Mouse (Mus musculus) left cerebral cortex, postnatal 25 days (tissue): ENCODE data around the gene Fbxl4. TPM values are rescaled to one million over a fixed set of nuclear protein-coding genes. Genes with fewer than 3 reads are reported as not detected.
"Not testable (repeated sequence)": the region's sequence is repeated elsewhere in the genome, so short reads cannot be mapped to it uniquely, and the experiment has no call there.

Source experiments
- DNase-seq, 2 experiments: peaks; one replicate each; pipeline ENCODE4 v3.0.0; 2022; ENCODE audit warnings: low spot score in 2 of 2, mixed read lengths in 1 of 2
- intact Hi-C: fragments of 180-260 bp; cut with DNase I; formaldehyde crosslinking; loops from one replicate; pipeline ENCODE4 v1.15.1; 2025
- total RNA-seq, 2 experiments: library from RNA; stranded (reverse); gene quantifications; 2 replicates each; pipeline ENCODE4 v1.2.3; 2021

The Fbxl4 gene
- total RNA-seq, result 10 to 100 TPM; 14.4 to 16.7 TPM

- DNase-seq, result peak; percentile 86
- intact Hi-C loops, result loop anchor here (5.0 kb wide), 1 partner anchor 120 kb away; no protein-coding TSS in a partner anchor
Measured at GRCm38 (mm10) chr4:22357266-22357930, at the start of gene Fbxl4. TSS of gene Fbxl4 (plus strand) at chr4:22357543.

GRCm38 (mm10) chr4:22314564-22314963, 42.8 kb upstream of the Fbxl4 start:
- intact Hi-C loops, result no loop called here
- no peak for DNase-seq

GRCm38 (mm10) chr4:22342816-22343573, 14.3 kb upstream of the Fbxl4 start:
- no peak for DNase-seq
- intact Hi-C loops, result no loop called here

- intact Hi-C loops, result not testable (repeated sequence)
Measured at GRCm38 (mm10) chr4:22349086-22349485, 8.3 kb upstream of the Fbxl4 start.

GRCm38 (mm10) chr4:22357931-22358300, 573 bp downstream of the Fbxl4 start:
- DNase-seq, result no peak
- intact Hi-C loops, result loop anchor here (5.0 kb wide), 1 partner anchor 119 kb away; no protein-coding TSS in a partner anchor

More at GRCm38 (mm10) chr4:22349086-22349485, 8.3 kb upstream of the Fbxl4 start:
- not testable (repeated sequence) for DNase-seq

DNA sequence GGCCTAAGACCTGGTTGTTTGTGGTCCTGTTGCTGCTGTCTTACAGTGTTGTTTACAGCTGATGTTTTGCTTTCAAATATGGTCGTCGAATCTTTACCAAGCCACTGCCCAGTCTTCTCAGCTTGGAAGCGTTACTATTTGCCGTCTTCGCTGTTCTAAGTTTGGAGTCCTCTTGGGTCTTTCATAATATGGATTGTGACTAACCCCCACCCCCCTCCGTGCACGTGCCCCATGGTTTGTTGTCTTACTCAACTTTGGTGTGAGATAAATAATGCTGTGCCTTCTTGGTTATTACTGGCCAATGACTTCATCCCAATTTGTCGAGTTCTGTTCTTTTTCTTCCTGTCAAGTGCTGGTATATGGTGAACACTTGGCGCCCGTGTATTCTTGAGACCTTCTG, 1.1 kb downstream of the Fbxl4 start:
- intact Hi-C loops, result loop anchor here (5.0 kb wide), 1 partner anchor 119 kb away; no protein-coding TSS in a partner anchor

DNA sequence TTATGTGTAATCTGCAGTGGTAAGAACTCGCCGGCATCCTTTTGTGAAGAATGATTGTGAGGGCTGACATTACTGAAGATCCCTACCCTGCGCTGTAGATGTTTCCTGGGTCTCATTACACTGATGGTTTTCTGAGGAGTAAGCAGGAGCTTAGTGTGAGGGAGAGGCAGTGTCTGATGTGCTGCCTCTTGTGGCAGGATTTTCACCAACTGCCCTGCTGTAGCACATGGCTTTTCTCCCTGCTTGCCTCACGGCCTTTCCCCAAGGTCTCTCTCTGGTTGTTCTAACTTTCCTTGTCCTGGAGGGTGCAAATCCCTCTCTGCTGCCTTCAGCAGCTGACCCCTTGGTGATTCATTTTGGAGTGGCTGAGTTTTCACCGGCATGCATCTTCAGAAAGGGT, 10.0 kb downstream of the Fbxl4 start:
- intact Hi-C loops, result loop anchor here (5.0 kb wide), 1 partner anchor 65 kb away; no protein-coding TSS in a partner anchor
- no peak for DNase-seq

More for the DNA sequence above, 1.1 kb downstream of the Fbxl4 start:
- no peak for DNase-seq

GRCm38 (mm10) chr4:22378516-22378915, 21.2 kb downstream of the Fbxl4 start:
- no peak for DNase-seq
- intact Hi-C loops, result no loop called here

DNA sequence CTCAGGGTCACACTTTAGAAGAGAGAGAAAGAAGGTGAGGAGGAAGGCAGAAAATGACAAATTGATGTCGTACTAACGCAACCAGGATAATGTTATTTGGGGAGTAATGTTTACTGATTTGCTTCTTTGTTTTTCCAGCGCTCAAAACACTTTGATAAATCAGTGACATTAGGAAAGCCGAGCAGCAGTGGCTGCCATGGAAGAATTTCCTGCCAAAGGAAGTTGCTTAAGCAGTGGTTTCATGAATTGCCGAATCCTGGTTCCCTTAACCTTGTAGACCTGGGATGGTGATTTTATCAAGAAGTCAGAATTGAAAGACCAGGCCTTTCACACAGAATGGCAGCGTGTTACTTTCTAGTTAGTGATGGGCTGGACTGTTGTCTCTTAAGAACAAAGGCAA, 23.3 kb downstream of the Fbxl4 start:
- no peak for DNase-seq
- intact Hi-C loops, result no loop called here

DNA sequence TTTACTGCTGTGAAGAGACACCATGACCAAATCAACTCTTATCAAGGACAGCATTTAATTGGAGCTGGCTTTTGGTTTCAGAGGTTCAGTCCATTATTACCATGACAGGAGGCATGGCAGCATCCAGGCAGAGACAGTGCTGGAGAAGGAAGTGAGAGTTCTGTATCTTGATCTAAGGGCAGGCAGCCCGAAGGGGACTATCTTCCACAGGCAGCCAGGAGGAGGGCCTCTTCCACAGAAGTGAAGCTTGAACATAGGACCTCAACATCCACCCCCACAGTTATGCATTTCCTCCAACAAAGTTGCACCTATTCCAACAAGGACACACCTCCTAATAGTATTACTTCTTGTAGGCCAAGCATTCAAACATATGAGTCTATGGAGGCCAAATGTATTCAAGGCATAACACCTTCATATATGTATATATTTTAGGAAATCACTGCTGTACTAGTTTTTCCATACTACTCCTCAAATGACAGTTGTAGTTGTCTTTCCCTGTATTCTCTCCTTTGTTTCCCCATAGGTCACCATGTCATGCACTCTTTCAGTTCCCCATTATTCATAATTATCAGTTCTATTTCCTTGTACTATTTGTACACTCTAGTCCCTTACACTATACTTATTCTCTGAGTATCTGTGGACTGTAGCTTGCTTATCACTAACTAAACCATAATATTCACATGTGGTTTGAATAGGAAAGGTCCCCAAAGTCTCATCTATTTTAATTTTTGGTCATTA, 26.4 kb downstream of the Fbxl4 start:
- intact Hi-C loops, result no loop called here
- DNase-seq, result no peak

- intact Hi-C loops, result no loop called here
- DNase-seq, result no peak
Measured at GRCm38 (mm10) chr4:22390045-22390444, 32.7 kb downstream of the Fbxl4 start.

GRCm38 (mm10) chr4:22392777-22393473, 35.6 kb downstream of the Fbxl4 start:
- DNase-seq, result peak in 1 of 2 experiments; percentile 33
- intact Hi-C loops, result no loop called here

DNA sequence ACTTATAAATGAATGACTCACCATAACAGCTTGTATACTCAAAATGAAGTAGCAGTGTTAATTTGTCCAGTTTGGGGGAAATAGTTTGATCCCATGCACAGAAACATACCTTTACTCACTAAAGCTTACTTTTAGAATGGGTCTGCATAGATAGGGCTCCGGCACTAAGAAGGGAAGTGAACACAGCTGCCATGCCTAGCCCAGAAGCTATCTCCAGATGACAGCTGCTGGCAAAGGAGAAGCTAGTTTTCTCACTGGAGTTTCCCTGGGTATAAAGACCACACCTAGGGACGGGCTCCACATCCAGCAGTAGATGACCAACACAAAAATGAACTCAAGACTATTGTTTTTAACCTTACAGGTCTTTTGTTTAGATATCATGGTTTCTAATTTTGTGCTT, 38.1 kb downstream of the Fbxl4 start:
- intact Hi-C loops, result no loop called here

GRCm38 (mm10) chr4:22396484-22397000, 39.2 kb downstream of the Fbxl4 start:
- DNase-seq, result no peak

More for the DNA sequence above, 38.1 kb downstream of the Fbxl4 start:
- DNase-seq, result no peak

DNA sequence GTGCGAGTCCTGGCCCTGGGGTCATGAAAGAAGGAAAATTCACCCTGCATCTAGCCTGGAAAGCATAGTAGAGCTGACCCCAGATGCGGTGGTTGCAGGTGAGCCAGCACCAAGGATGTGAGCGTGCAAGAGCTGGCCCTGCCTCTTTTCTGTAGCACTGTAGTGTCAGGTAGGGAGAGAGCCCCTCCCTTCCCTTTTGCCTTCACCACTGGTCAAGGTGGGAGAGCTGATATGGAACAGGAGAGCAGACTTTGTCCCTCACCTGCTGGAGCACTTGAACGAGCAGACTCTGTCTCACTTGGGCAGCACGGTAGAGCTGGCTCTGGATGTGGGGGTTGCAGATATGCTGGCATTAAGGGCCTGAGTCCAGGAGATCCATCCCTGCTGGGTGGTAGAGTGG, 39.7 kb downstream of the Fbxl4 start:
- intact Hi-C loops, result no loop called here
- no peak for DNase-seq

More at GRCm38 (mm10) chr4:22396484-22397000, 39.2 kb downstream of the Fbxl4 start:
- intact Hi-C loops, result no loop called here

GRCm38 (mm10) chr4:22402032-22402431, 44.7 kb downstream of the Fbxl4 start:
- intact Hi-C loops, result no loop called here

GRCm38 (mm10) chr4:22402930-22403329, 45.6 kb downstream of the Fbxl4 start:
- no peak for DNase-seq
- intact Hi-C loops, result no loop called here

More at GRCm38 (mm10) chr4:22402032-22402431, 44.7 kb downstream of the Fbxl4 start:
- DNase-seq, result no peak

DNA sequence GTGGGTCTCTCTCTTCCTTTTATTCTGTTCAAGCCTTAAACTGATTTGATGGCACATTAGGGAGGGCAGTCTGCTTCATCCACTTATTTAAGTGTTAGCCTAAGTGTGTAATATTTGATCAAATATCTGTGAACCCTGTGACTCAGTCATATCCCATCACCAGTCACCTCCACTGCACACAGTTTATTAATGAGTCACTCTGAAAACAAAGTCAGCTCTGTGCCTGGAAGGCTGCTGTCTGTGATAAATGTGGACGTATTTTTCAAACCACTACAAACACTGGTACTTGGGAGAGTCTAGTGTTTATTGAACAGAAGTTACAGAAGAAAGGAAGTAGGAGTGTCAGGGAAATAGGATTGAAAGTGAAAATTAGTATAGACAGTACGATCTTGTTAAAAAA, 63.3 kb downstream of the Fbxl4 start:
- intact Hi-C loops, result no loop called here
- no peak for DNase-seq

DNA sequence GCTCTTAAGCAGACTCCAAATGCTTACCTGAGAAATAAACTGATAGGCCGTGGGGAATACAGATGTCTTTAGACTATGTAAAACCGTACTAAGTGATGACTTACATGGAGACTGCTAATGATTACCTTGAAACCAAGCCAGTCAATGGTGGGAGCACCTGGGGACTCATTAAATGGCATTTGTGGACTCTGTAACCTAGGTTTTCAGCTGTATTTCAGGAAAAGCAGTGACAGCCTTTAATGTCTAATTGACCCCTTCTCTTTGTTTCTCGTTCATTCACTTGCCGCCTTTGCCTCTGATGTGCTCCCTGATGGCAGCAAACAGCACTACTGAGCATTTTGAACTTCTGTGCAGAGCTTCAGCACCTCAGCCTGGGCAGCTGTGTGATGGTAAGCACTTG, 65.1 kb downstream of the Fbxl4 start:
- DNase-seq, result no peak
- intact Hi-C loops, result no loop called here
